Mouse (Mus musculus): Measurements from ENCODE around the gene Fbxl3.

Fbxl3 gene

GRCm38 (mm10) chr14:103099238-103099933, at the start of gene Fbxl3:
Fbxl3 (minus strand) TSS chr14:103099566.
- peak; percentile 94 for DNase-seq

- DNase-seq = no peak
These were observed 32.6 kb upstream of the Fbxl3 start for GRCm38 (mm10) chr14:103131991-103132390.

GRCm38 (mm10) chr14:103125756-103126155, 26.4 kb upstream of the Fbxl3 start:
- no peak for DNase-seq

GRCm38 (mm10) chr14:103114994-103115670, 15.8 kb upstream of the Fbxl3 start:
- no peak for DNase-seq

- DNase-seq = no peak
These were observed 13.4 kb upstream of the Fbxl3 start for GRCm38 (mm10) chr14:103112606-103113363.

GRCm38 (mm10) chr14:103109971-103110370, 10.6 kb upstream of the Fbxl3 start:
- no peak for DNase-seq

- DNase-seq = no peak
These were observed 6.9 kb upstream of the Fbxl3 start for GRCm38 (mm10) chr14:103106301-103106700.

GRCm38 (mm10) chr14:103102731-103103335, 3.5 kb upstream of the Fbxl3 start:
- DNase-seq = no peak

GRCm38 (mm10) chr14:103102246-103102645, 2.9 kb upstream of the Fbxl3 start:
- no peak for DNase-seq

- no peak for DNase-seq
These were observed 1.8 kb upstream of the Fbxl3 start for GRCm38 (mm10) chr14:103101171-103101570.

- no peak for DNase-seq
These were observed 930 bp upstream of the Fbxl3 start for GRCm38 (mm10) chr14:103100296-103100695.

- peak; percentile 90 for DNase-seq
These were observed 655 bp downstream of the Fbxl3 start for GRCm38 (mm10) chr14:103098587-103099235.

- DNase-seq = no peak
These were observed 1.2 kb downstream of the Fbxl3 start for GRCm38 (mm10) chr14:103098213-103098586.

- no peak for DNase-seq
These were observed 2.7 kb downstream of the Fbxl3 start for GRCm38 (mm10) chr14:103096621-103097020.

- DNase-seq = no peak
These were observed 3.5 kb downstream of the Fbxl3 start for GRCm38 (mm10) chr14:103095826-103096225.

- DNase-seq = no peak
These were observed 4.3 kb downstream of the Fbxl3 start for GRCm38 (mm10) chr14:103095036-103095435.

GRCm38 (mm10) chr14:103093670-103094069, 5.7 kb downstream of the Fbxl3 start:
- DNase-seq = no peak

GRCm38 (mm10) chr14:103093236-103093635, 6.1 kb downstream of the Fbxl3 start:
- no peak for DNase-seq

- peak; percentile 55 for DNase-seq
These were observed 10.7 kb downstream of the Fbxl3 start for GRCm38 (mm10) chr14:103088624-103089023.

- no peak for DNase-seq
These were observed 11.5 kb downstream of the Fbxl3 start for GRCm38 (mm10) chr14:103087846-103088245.

- DNase-seq = no peak
These were observed 12.6 kb downstream of the Fbxl3 start for GRCm38 (mm10) chr14:103086671-103087324.

- DNase-seq = no peak
These were observed 13.4 kb downstream of the Fbxl3 start for GRCm38 (mm10) chr14:103085840-103086533.
